In genomic region chr2:27767773-27768172, GRCm38 (mm10) we compare ENCODE assay signal across 16 mouse cellular contexts.
"Had no signal": no experiment of that assay in that cellular context is flagged by ENCODE, and none has a peak within 500 bp of the region (broad histone marks: within the 10 kb centered on the region; RNA-seq: fewer than 3 reads in every experiment).

No protein-coding gene starts in this region.

- ATAC-seq: inflammation-experienced regulatory T-cells, adult 6 months; midbrain, embryonic 15.5 days had no signal

- DNase-seq: kidney, adult 8-10 months; kidney, postnatal 25 days; retina, postnatal 1 day; right cerebral cortex, postnatal 4 days; spleen, adult 18-20 months; thymus, adult 18-20 months; thymus, postnatal 14 days had no signal

- H3K27me3 ChIP-seq: midbrain, embryonic 15.5 days; neural tube, embryonic 12.5 days had no signal

- H3K9me3 ChIP-seq: limb, embryonic 10.5 days; megakaryocyte, embryonic 14.5 days; midbrain, embryonic 15.5 days; neural tube, embryonic 12.5 days had no signal

- H3K9ac ChIP-seq: liver, embryonic 14.5 days; midbrain, embryonic 15.5 days; neural tube, embryonic 12.5 days had no signal

- H3K36me3 ChIP-seq: limb, embryonic 10.5 days; midbrain, embryonic 15.5 days; neural tube, embryonic 12.5 days had no signal

- H3K4me2 ChIP-seq: midbrain, embryonic 11.5 days; midbrain, embryonic 15.5 days; neural tube, embryonic 12.5 days had no signal

- H3K27ac ChIP-seq: left cerebral cortex, adult 2 months; limb, embryonic 10.5 days; liver, embryonic 14.5 days; macrophage; midbrain, embryonic 15.5 days; neural tube, embryonic 12.5 days had no signal

- H3K4me3 ChIP-seq: left cerebral cortex, adult 2 months; limb, embryonic 10.5 days; megakaryocyte, embryonic 14.5 days; midbrain, embryonic 15.5 days; neural tube, embryonic 12.5 days had no signal
